ENCODE assay signal across 8 mouse cellular contexts in genomic region chr9:107278527-107279377, GRCm38 (mm10). TPM values are rescaled to one million over a fixed set of nuclear protein-coding genes. Genes with fewer than 3 reads are reported as not detected.
DNase-seq lines count a peak whose midpoint lies in the region; ATAC-seq lines count a peak whose summit lies in the region.

No protein-coding gene starts in this region.

- ATAC-seq in frontal cortex, adult (ENCODE audit: low TSS enrichment) = 0 out of 2 replicates have a peak, but pooled peaks have one; percentile 25
- ATAC-seq in granulocyte monocyte progenitor cell, adult 5-6 weeks (replicated peaks; ENCODE audit: poor library complexity, severe bottlenecking) = 0 out of 2 replicates have a peak, but pooled peaks have one; percentile 12

- no peak for DNase-seq in frontal cortex, postnatal 14 days (ENCODE audit: low spot score in 2 of 2)
- DNase-seq in 416B (ENCODE audit: low read depth) = peak; percentile 97
- DNase-seq in adrenal gland, postnatal 36 days = peak; percentile 79 to 81
- DNase-seq in kidney, postnatal 36 days = peak; percentile 47 to 54
- peak; percentile 33 for DNase-seq in retina, embryonic 14.5 days (ENCODE audit: low spot score)
- DNase-seq in testis, postnatal 14 days (ENCODE audit: low spot score) = no peak

RNA-seq across cellular contexts. Expression of gene Mapkapk3, which starts 10.9 kb away (rescaled TPM):
- 10 to 100 TPM; 53.7 to 54.3 TPM for total RNA-seq in adrenal gland, postnatal 36 days (2021)
- 186 and 231 TPM in 2 replicates for total RNA-seq in granulocyte monocyte progenitor cell, adult 5-6 weeks (2014; fragmentation: Nextera tagmentation)
- total RNA-seq in granulocyte monocyte progenitor cell, adult 5-6 weeks (2017) = 191 and 207 TPM in 2 replicates

RNA-seq across cellular contexts. Expression of gene Cish, which starts 17.1 kb away (rescaled TPM):
- total RNA-seq in adrenal gland, postnatal 36 days (2021) = 10 to 100 TPM; 31.7 to 31.8 TPM
- 0.24 and 18.2 TPM in 2 replicates for total RNA-seq in granulocyte monocyte progenitor cell, adult 5-6 weeks (2014; fragmentation: Nextera tagmentation)
- total RNA-seq in granulocyte monocyte progenitor cell, adult 5-6 weeks (2017) = 0.09 and 0.36 TPM in 2 replicates

RNA-seq across cellular contexts. Expression of gene Dock3, which starts 47.0 kb away (rescaled TPM):
- total RNA-seq in adrenal gland, postnatal 36 days (2021) = 1 to 10 TPM; 4.3 to 4.6 TPM
- 0.39 TPM in 1 of 2 replicates, not detected in the other for total RNA-seq in granulocyte monocyte progenitor cell, adult 5-6 weeks (2014; fragmentation: Nextera tagmentation)
- total RNA-seq in granulocyte monocyte progenitor cell, adult 5-6 weeks (2017) = 0.05 and 0.17 TPM in 2 replicates

RNA-seq across cellular contexts. Expression of gene Hemk1, which starts 59.4 kb away (rescaled TPM):
- 10 to 100 TPM; 15.6 to 16.1 TPM for total RNA-seq in adrenal gland, postnatal 36 days (2021)
- total RNA-seq in granulocyte monocyte progenitor cell, adult 5-6 weeks (2014; fragmentation: Nextera tagmentation) = 12.0 and 32.9 TPM in 2 replicates
- total RNA-seq in granulocyte monocyte progenitor cell, adult 5-6 weeks (2017) = 6.0 and 11.3 TPM in 2 replicates

Comparison
In these comparisons a context has a peak if more than half of its experiments do, and no peak if none do; other contexts are left out.
1. DNase-seq: peak in 416B (single experiment), adrenal gland, postnatal 36 days (2 of 2), kidney, postnatal 36 days (2 of 2) and retina, embryonic 14.5 days (single experiment); none in frontal cortex, postnatal 14 days (0 of 2) and testis, postnatal 14 days (single experiment).